Mouse (Mus musculus) T-helper 17 cell (primary cell): Measurements from ENCODE around the gene Fev.

Experiments used
- in situ Hi-C, 2 experiments: fragments of 300-600 bp; cut with MboI, MseI; formaldehyde crosslinking; loops; 1 replicate in 1 of 2; 2 replicates in 1 of 2; pipeline ENCODE4 v1.15.1; 2025; ENCODE audit warnings: high pct_unique_total_duplicates in 2 of 2

Gene Fev

DNA sequence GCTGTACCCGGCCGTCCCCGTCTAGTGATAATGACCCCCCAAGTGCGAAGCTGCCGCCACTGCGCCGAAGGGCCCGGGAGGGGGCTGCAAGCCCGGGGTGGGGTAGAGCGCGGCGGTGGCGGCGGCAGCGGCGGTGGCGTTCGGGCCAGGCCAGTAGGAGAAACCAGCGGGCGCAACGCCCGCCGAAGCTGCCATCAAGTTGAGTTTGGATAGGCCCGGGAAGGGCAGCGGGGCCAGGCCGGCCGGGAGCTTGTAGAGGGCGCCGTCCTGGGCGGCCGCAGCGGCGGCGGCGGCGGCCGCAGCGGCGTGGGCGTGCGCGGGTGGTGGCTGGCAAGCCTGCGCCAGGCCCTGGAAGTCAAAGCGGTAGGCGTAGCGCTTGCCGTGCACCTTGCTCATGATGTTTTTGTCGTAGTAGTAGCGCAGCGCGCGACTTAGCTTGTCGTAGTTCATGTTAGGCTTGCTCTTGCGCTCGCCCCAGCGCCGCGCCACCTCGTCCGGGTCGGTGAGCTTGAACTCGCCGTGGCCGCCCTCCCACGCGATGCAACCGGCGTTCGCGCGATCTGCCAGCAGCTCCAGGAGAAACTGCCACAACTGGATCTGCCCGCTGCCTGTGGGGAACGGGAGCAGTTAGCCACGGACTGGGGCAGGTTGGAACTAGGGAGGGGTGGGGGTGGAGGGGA is 3.0 kb downstream of the Fev start:
- in situ Hi-C loops, result no loop called here

DNA sequence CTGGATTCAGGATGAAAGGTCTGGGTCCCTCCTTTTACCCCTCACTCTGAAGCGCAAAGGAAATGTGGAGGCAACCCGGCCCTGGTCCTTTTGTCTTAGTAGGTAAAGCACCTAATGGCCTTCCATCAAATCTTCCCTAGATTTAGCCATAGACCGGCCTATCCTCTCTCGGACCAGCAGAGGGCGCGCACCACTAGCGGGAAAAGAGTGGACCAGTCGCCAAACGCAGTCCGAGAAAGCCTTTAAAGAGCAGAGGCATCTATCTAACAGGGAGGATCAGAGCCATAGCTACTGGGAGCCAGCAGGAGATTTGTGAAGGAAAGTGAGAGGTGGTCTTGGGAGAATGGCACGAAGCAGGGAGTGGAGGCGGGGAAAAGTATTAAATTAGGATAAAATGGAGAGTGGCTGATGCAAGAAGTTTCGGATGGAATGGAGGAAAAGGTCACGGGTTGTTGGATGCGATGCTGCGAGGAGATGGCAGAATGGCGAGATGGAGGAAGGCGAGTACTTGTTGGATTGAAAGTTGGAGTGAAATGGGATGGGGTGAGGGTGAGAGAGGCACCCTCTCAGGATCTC is 4.3 kb downstream of the Fev start:
- in situ Hi-C loops, result no loop called here

DNA sequence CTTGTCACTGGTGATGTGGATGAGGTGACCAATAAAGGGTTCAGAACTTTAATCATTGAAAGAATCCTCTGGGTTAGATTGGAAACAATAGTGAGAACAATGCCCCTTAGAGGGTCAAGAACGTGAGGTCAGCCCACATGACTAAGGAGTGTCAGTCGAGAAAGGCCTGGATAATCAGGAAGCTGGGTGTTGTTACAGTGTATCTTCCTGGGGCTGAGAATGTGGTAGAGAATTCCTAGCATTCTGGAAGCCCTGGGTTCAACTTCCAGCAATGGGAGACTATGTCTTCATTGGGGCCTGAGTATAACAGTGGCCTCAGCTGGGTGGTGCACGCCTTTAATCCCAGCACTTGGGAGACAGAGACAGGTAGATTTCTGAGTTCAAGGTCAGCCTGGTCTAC is 8.0 kb downstream of the Fev start:
- in situ Hi-C loops, result no loop called here

DNA sequence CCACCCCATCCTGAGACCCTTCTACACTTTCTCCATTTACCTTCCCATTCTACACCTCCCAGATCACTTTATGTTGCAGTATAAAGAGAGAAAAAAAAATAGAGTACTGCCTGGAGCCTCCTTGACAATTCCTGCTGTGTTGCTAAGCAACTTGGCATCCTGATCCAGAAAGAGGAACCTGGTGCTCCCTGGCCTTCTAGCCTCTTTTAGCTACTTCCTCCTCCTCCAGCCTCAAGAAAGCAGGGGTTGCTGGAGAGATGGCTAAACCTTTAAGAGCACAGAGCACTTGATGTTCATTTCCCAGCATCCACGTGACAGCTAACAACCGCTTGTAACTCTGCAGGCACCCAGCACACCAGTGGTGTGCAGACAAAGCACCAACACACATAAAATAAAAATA is 13.0 kb downstream of the Fev start:
- in situ Hi-C loops, result no loop called here

DNA sequence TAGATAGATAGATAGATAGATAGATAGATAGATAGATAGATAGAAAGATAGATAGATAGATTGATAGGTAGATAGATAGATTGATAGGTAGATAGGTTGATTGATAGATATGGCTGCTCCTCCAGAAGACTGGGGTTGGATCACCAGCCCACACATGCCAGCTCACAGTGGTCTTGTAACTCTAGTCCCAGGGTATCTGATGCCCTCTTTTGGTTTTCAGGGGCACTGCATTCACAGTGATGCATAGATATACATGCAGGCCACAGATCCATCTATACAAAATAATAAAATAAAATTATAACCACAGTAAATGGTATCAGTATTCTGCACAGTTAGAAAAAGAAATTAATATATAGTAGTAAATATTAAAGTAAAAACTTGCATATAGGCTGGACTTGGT is 23.4 kb downstream of the Fev start:
- in situ Hi-C loops, result loop anchor here in 1 of 2 experiments (10.0 kb wide), 1 partner anchor 663 kb away; the partner anchor contains the start of gene Stk11ip

DNA sequence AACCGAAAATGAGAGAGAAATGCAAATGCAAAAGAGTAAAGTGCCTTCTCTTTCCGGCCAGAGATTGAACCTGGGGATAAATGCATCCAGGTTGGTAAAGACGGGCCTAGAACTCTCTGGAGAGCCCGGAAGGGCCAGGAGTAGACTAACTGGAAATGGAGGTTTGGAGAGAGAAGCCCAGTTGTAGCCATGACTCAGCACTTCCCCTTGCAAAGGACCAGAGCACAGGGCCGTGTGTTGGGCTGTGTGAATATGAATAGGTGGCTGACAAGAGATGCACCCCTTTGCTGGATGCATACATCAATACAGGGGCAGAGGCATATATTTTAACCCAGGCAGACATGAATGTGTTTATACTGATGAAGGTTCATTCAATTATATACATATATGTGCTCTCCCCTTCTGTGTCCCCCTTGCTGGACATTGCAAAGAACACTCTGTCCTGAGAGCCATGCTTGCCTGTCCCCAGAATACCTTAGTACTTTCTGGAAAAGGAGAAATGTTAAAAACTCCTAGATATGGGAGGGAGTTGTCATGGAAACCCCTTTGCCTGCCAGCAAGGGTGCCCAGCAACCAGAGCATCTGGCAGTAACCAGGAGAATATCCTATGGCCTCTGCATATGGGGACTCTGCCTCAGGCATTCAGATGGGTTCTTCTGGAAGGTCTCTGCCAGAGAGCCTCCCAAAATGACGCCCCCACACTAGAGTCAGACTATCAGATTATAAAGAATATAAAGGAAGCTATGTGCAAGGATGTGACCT is 25.8 kb downstream of the Fev start:
- in situ Hi-C loops, result loop anchor here in 1 of 2 experiments (10.0 kb wide), 1 partner anchor 265 kb away; the partner anchor contains the start of gene Nhej1

DNA sequence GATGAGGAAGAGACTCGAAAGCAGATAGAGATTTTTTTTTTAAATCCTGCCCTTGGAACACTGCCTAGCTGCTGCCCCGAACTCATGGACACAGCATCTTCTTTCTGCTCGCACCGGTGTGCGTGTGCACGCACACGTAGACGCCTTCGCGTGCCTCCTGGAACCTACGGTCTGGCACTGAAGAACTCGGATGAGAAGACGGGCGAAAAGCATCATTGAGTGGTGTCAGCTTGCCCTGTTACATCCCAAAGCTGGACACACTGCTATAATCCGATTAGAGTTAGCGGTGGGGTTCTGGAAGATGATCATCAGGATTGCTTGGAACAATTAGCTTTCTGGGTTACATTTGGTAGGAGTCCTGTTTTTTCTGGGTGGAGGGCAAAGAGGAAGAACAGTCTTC is 26.4 kb downstream of the Fev start:
- in situ Hi-C loops, result loop anchor here in 1 of 2 experiments (10.0 kb wide), 1 partner anchor 266 kb away; the partner anchor contains the start of gene Nhej1

DNA sequence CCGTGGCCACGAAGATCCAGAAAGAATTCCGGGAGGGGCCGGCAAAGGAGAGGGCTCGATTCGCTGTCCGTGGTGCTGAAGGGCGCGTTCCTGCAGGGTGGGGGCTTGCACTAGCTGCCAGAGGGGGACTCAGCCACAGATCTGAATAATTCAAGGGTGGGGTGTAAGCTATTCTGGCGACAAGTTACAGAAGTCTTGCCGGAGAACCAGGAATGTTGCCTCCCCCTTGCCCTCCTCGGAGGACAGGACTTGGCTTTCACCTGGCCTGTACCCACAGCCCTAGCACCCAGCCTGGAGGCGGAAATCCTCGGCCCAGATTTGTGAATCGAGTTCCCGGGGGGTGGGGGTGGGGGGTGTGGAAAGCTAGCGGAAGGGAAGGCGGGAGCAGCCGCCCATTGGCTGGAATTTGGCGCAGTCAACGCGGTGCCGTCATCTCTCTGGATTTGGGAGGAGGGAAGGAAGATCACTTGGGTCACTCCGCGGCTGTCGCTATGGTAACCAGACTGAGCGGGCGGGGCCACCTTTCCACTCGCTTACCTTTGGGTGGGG is 27.0 kb downstream of the Fev start:
- in situ Hi-C loops, result loop anchor here in 1 of 2 experiments (10.0 kb wide), 1 partner anchor 267 kb away; the partner anchor contains the start of gene Nhej1

DNA sequence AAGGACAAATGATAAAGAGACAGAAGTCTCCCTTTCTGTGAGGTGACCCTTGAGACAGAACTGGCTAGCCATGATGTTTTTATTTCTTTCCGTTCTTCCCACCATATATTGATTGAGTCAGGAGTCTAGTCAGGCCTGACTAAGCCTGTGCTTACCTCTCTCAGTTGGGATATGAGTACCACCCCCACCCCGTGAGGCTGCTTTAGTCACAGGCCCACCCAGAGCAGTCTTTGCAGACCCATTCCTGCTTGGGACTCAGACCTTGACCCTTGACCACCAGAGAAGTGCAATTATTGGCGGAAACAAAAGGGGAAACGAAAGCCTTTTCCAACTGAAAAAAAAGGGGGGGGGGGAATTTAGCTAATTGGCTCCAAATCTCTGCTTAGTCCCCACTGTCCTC is 27.5 kb downstream of the Fev start:
- in situ Hi-C loops, result loop anchor here in 1 of 2 experiments (10.0 kb wide), 1 partner anchor 267 kb away; the partner anchor contains the start of gene Nhej1

DNA sequence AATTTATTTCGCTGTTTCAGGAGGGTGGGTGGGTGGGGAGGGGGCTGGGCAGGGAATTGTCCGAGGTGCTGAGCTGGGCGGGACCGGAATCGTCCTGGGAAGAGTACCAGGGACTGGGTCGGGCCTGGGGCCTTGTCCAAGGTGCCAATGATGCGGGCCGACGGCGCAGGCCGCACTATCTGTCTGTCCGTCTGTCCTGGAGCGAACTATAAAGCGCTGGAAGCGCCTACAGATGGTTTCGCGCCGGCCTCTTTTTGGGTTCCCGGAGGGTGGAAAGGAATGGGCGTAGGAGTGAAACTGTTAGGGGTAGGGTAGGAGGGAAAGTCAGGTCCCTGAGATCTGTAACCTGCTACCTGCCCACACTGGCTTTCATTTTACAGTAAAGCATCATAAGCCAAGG is 28.0 kb downstream of the Fev start:
- in situ Hi-C loops, result loop anchor here in 1 of 2 experiments (10.0 kb wide), 1 partner anchor 268 kb away; the partner anchor contains the start of gene Nhej1

DNA sequence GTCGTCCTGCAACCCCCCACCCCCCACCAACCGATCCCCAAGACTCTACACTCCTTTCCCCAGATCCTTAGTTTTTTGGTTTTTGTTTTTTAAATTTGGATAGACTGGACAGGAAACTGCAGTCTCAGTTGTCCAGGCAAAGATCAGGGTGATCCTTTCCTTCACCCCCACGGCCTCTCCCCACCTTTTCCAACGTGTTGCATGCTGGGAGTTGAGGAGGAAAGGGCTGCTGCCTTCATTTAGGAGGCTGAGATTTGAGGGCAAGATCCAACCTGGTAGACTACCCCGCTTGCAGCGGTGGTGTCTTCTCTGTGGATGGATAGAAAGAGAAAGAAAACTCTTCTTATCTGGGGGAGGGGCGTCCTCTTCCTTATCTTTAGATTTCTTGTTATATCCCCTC is 28.4 kb downstream of the Fev start:
- in situ Hi-C loops, result loop anchor here in 1 of 2 experiments (10.0 kb wide), 1 partner anchor 268 kb away; the partner anchor contains the start of gene Nhej1

DNA sequence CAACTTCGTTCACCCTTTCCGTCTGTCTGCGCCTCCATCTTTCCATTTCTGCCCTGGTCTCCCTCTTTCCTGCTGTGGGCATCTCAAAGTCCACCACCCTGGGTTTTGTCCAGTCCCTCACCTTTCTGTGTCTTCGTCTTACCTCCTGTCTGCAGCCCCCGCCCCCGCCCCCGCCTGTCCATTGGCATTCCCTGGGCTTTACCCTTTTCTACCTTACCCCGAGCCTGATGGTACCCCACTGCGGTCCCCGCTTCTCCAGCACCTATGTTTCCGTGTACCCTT is 28.8 kb downstream of the Fev start:
- in situ Hi-C loops, result loop anchor here in 1 of 2 experiments (10.0 kb wide), 1 partner anchor 268 kb away; the partner anchor contains the start of gene Nhej1

DNA sequence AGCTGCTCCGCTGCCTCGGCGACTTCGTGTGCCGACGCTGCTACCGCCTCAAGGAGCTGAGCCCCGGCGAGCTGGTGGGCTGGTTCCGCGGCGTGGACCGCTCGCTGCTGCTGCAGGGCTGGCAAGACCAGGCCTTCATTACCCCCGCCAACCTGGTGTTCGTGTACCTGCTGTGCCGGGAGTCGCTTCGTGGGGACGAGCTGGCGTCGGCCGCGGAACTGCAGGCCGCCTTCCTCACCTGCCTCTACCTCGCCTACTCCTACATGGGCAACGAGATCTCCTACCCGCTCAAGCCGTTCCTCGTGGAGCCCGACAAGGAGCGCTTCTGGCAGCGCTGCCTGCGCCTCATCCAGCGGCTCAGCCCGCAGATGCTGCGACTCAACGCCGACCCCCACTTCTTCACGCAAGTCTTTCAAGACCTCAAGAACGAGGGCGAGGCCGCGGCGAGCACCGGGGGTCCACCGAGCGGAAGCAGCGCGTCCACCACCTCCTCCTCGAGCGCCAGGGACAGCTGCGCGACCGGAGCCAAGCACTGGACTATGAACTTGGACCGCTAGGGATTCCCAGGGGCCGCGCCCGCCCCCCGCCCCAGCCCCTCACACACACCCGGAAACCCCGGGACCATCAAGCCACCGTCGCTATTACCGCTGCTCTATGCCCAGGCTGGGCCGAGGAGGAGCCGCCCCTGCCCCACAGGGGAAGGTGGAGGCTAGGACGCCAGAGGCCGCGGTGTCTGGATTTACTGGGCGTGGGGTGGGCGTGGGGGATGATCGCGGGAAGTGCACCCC is 29.4 kb downstream of the Fev start:
- in situ Hi-C loops, result loop anchor here in 1 of 2 experiments (10.0 kb wide), 1 partner anchor 269 kb away; the partner anchor contains the start of gene Nhej1

DNA sequence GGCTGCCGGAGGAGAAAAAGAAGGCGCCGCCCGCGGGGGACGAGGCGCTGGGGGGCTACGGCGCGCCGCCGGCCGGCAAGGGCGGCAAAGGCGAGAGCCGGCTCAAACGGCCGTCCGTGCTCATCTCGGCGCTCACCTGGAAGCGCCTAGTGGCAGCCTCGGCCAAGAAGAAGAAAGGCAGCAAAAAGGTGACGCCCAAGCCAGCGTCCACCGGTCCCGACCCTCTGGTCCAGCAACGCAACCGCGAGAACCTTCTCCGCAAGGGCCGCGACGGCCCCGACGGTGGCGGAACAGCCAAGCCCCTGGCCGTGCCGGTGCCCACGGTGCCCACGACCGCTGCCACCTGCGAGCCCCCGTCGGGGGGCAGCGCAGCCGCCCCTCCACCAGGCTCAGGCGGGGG is 30.1 kb downstream of the Fev start:
- in situ Hi-C loops, result loop anchor here in 1 of 2 experiments (10.0 kb wide), 1 partner anchor 270 kb away; the partner anchor contains the start of gene Nhej1

DNA sequence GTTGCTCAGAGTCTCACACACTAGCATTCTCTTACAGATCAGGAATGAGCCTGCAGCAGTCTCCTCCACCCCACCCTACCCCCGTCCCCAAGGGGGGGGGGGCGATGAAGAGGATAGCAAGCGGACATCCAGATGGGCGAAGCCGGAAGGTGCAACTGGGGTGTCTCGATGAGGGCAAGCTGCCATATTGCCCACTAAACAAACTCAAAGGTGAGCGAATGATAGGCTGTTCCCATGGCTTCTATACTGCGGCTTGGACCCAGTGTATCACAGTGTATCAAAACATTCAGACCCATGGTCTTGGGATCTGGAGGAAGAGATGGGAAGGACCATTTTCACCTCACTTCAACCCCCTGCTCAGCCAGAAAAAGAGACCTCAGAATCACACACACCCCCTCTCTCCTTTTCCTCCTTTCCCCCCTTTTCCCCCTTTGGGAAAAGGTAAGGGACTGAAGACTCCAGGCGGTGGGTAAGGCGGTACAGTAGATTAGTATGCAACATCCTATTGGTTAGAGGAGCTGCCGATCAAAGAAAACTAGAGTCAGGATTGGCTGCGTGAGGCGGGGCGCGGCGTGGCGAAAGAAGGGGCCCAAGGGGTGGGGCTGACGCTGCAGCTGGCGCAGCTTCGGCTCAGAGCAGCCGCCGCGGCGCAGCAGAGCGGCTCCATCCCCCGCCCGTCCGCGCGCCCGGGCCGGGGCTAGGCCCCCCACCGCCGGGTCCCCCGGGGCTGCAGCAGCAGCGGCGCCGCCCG is 30.7 kb downstream of the Fev start, which contains the start of gene Cdk5r2:
Gene Cdk5r2, plus strand, starts transcription at position 629 of the 751 bp plus-strand sequence.
- in situ Hi-C loops, result loop anchor here in 1 of 2 experiments (10.0 kb wide), 1 partner anchor 270 kb away; the partner anchor contains the start of gene Nhej1

DNA sequence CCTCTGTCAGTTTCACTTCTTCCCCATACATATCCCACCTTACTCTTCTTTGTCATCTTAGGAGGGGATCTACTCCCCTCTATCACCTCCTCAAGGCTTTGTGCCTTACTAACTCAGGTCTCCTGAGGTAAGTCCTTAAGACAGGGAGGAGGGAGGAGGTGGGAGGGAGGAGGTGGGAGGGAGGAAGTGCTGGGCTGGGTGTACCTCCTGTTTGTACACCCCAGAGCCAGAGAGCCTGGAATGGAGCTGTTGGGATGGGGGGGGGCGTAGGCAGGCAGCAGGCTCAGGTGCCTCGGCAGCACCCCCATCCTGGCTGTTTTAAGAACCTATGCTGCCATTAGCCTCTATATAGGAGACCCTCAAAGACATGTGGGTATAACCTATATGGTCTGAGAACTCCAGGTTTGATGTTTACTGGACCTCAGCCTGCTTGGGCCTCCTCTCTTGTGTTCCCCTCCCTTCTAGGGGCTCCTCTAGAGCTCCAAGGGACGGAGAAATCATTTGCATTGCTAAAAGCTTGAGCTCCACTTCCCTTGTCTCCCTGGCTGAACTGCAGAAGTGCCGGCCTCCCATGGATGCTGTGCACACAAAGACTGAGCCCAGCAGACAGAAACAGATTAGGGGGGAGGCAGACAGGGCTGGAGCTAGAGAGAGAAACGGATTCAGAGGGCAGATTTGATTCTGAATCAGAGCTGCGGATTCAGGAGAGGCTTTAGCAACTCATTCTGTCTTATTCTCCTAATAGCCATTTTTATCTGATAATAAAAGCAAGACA is 34.0 kb downstream of the Fev start:
- in situ Hi-C loops, result loop anchor here in 1 of 2 experiments (10.0 kb wide), 1 partner anchor 274 kb away; the partner anchor contains the start of gene Nhej1

DNA sequence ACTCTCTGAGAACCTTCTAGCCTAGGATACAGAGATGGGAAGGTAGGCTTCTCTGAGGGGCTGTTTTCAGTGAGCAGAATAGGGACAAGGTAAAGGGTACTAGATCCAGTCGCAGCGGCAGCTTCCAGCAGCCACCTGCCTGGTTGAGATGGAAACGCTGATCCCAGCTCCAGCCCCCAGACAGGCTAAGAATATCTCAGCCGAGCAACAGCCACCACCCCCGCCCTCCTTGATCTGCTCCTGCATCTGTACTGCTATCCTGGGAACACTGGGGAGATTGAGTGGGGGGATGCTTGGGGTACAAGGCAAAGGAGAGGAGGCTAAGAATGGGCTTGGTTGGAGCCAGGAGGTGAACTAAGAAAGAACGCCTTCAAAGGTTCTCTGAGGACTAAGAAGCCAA is 35.0 kb downstream of the Fev start:
- in situ Hi-C loops, result loop anchor here in 1 of 2 experiments (10.0 kb wide), 1 partner anchor 275 kb away; the partner anchor contains the start of gene Nhej1

DNA sequence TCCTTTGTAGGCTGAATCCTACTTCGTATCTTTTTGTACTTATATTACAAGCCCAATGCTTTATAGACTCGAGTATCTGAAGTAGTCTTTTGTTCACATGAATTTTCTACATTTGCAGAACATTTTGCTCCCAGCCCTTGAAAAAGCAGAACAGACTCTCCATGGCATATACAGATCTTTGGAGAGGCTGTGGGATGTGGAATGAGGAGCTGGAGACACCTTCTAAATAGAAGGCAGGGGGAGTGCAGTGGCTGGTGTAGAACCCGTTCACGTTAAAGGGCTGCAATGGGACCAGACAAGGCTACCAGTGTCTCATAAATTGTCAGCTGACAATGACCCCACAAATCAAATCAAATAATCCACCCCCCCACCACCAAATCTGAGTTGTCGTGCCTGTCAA is 36.3 kb downstream of the Fev start:
- in situ Hi-C loops, result no loop called here

DNA sequence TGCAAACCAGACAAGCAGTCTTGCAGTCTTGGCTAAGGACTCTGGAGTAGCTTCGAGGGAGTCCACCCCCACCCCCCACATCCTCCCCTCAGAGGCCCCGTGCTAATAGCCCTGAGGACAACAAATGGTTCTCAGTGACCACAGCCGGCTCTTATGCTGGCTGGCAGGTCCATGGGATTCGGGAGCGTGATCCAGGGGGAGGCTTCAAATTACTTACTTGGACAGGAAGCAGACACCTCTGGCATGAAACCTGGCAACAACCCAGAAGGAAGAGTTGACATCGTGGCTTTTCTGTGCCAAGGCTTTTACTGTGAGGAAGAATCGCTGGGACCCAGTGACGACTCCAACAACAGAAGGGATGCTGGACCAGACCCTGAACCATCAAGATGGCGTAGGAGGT is 38.9 kb downstream of the Fev start:
- in situ Hi-C loops, result no loop called here
